Mouse (Mus musculus) CD4-positive, CD25-positive, alpha-beta regulatory T cell, adult 2 months (primary cell): ENCODE data around the gene Kdm6b.

Experiments
- DNase-seq: peaks from one replicate; pipeline ENCODE4 v3.0.0-alpha.2; 2012; ENCODE audit warnings: low read depth, low spot score

The Kdm6b gene

DNA sequence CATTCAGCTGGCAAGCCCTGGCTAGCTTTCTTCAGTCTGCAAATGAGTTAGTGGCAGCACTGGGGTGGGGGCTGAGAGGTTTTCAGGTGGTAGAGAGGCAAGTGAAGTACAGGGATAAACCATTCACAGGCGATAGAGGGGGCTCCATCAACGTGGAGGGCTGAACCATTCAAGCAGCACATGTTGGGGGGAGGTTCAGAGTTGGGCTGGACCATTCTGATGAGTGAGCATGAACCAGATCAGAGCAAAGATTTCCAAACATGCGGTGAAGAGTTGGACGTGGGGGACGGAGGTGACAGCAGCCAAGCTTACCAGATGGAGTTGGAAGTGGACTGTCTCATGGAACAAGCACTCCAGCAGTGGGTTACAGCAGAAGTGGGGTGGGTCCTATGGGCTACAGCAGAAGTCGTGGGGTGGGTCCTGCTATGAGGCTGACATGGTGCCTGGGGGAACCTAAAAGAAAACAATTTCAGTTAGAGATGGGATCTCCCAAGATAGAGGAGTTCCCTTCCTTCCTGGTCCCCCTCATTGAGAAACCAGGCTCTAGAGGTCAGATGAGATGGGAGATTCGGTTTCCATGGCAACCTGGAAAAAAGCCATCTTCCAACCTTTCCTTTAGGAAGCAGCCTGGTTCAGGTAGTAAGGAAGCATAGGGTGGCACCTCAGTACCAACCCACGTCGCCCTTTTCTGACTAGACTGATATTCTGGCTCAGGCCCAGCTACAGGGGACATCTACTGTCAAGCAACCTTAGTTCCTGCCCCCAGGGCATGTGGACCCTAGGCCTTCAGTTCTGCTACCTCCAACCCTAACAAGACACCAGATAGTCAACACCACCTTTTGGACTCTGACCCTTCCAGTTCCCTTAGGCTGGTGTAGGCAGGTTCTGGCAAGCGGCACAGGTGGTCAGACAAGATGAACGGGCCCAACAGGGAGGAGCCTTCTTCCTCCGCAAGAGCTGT, at the start of gene Kdm6b:
Gene Kdm6b (minus strand): TSS at position 455 of the 961 bp plus-strand sequence.
- DNase-seq, result peak; percentile 41

DNA sequence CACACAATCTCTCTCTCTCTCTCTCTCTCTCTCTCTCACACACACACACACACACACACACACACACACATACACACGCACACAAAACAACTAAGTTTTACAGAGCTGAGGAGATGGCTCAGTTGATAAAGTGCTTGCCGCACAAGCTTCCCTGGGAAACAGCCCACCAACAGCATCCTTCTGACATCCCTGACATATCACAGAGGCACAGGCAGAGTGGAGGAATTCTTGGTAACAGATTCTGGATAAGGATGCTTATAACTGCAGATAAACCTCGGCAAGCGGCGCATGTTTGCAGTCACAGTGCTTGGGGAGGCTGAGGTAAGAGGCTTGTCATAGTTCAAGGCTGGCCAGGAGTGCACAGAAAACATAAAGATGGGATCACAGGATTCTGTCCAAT, 48.1 kb upstream of the Kdm6b start:
- DNase-seq, result no peak

DNA sequence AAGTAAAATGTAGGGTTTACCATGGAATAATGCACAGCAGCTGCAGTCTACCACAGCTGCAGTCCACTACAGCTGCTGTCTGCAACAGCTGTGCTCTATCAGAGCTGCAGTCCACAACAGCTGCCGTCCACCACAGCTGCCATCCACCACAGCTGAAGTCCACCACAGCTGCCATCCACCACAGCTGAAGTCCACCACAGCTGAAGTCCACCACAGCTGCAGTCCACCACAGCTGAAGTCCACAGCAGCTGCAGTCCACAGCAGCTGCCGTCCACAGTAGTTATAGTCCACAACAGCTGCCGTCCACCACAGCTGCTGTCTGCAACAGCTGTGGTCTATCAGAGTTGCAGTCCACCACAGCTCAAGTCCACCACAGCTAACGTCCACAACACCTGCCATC, 46.4 kb upstream of the Kdm6b start:
- DNase-seq, result no peak

DNA sequence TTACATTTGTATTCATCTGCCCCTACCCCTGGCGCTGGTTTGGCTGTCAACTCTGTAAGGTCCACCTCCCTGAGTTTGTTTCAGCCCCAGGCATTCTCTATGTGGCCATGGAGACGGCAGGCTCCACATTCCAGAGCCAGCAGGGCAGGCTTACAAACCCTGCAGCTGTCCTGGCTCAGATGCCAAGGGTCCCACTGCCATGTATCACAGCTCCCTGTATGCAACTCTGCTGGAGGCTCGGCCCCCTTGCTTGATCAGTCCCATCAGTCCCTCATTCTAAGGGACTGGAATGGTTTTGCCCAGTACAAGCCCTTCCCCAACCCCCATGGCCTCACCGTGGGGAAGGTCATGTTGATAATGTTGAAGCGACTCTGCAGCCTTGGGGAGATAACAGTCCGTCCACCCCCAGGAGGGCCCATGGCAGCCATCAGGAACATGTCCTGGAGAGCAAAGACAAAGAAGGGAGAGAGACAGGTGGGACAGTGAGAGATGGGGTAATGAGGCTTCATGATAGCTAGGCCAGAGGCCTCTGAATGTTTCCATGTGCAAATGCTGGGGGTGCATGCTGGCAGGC, 43.6 kb upstream of the Kdm6b start:
- DNase-seq, result no peak

DNA sequence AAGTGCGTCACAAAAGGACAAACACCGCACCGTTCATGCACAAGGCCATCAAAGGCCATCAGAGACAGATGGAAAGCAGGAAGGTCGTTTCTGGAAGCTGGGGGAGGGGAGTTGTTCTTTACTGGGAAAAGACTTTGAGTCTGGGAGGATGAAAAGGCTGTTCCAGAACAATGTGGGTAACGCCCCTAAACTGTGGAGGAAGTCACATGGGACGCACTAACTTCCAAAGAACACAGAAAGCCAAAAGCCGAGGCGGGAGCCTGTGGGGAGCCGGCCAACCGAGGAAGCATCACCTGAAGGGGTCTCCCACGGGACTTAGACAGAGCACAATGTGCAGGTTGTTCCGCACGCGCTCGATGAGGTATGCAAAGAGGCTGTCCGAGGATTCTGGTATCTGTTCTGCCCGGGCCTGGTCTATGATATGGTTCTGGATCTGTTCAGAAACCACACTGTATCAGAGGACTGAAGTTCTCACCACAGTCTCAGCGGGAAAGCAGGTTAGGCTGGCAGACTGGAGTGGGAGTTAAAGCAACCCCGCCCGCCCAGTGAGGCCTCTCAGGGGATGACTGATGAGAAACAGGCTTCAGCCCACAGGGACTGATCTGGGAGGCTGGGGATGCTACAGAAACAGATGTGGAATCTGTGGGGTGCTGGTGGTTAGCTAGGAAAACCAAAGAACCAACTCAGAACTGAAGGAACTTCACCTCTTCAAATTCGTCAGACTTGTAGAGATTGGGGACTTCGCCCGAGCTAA, 38.8 kb upstream of the Kdm6b start:
- no peak for DNase-seq

DNA sequence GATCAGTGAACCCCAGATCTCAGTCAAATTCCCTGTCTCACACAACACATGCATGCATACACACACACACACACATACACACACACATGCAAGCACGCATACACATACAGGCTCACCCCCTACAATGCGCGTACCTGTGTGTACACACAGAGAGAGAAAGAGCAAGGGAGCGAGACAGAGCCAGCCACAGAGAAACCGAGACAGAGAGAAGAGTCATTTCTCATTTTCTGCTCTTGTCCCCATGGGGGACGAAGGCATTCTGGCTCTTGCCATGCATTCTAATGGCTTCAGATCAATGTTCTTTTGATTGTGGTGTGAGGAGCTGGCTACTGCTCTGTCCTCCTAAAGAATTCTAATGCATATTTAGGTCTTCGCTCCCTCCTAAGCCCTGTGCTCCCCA, 33.8 kb upstream of the Kdm6b start:
- no peak for DNase-seq

DNA sequence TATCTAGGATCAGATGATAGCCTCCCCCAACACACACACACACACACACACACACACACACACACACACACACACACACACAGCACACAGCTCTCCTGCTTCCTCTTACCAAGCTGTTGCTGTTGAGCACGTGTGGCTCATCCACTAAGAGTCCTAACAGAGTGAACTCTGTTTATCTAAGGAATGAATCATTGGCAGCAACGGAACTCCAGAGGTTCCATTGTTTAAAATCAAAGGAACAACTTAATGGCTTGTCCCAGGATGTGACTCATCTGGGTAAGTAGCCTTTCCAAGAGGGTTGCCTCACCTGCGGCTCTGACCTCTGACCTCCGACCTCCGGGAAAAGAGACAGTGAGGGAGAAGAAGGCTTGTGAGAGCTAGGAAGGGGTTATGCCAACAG, 29.9 kb upstream of the Kdm6b start:
- no peak for DNase-seq

DNA sequence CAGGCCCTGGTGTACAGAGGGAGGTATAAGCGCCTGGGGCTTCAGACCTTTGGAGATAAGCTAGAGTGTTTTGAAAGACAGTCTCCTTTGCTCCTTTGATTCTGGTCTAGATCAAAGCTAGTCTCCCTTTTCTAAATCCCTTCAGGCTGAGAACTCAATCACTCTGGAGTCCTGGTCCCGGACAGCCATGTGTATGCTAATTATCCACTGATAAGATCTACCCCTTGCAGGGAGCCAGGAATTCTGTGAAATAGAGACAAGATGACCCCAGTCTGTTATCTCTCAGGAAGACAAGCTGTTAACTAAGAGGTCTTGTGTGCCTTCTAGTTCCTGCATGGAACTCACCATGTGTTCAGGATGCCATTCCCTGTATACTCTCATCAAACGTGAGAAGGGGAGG, 23.8 kb upstream of the Kdm6b start:
- no peak for DNase-seq

DNA sequence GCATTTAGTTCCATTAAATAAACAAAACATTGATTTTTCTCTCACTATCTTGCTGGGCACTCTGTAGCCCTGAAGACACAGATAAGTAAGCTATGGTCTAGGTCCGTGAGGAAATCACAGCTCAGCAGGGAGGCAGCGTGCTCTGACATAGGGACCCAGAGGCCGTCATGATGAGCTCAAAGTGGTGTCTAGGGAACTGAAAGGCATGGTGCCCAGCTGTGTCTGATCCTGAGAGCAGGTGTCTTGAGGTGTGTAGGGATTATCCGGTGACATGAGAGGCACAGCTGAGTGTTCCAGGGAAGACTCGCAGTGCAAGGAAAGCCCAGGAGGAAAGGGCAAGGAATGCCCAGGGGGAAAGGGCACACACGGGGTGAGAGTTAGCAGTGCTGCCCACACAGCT, 19.7 kb upstream of the Kdm6b start:
- no peak for DNase-seq

DNA sequence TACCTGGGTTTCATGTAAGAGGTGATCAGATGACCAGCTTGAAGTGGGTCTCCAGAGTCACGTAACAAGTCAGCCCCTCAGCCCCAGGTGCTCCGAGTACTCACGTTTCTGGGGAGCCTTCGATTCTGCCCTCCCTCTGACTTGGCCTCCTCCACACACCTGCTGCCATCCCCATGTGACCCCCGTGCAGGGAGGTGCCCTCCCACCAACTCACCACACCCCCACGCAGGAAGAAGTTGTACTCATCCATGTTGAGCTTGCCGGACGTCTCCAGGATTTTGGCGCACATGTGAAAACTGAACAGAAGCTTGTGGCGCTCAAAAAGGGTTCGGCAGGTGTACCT, 19.1 kb upstream of the Kdm6b start:
- no peak for DNase-seq

DNA sequence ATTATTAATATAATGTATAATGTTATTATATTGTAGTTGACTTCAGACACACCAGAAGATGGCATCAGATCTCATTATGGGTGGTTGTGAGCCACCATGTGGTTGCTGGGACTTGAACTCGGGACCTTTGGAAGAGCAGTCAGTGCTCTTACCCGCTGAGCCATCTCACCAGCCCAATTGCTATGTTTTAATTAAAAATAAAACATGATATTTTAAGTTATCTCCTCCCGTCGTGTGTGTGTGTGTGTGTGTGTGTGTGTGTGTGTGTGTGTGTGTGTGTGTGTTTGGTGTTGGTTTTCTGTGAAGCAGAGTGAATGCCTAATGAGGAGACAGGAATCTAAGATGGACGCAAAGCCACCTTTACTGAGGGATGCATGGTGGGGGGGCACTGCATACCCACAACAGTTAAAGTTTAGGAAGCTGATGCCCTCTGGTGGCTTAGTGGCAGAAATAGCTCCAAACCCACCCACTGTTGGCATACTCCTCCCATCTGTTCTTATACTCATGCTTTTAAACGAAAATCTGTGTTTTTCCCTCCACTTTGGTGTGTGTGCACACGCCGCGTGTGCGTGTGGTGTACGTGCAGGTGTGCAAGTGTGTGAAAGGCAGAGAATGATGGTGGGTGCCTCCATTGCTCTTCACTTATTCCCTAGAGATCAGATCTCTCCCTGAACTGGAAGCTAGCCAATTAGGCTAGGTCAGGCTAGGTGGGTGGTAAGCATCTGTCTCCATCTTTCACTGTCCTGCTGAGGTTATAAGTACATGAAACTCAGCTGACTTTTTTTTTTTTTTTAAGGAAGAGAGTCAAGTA, 18.6 kb upstream of the Kdm6b start:
- DNase-seq, result peak; percentile 89

DNA sequence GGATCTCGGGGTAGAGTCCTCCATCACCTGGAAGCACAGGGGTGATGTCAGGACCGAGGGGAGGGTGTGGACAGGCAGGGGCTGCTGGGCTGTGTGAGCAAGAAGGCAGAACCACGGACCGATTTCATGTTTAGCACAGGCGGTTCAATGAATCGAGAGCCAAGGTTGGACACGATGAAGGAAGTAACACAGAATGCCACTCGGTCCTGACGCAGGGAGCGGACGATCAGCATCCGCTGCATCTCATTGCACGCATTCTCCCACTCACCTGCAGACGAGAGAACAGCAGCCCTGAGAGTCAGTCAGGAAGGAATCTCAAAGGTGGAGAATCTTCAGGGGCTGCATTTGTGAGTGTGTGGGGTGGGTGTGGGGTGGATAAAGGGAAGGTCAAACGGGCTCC, 17.2 kb upstream of the Kdm6b start:
- no peak for DNase-seq

DNA sequence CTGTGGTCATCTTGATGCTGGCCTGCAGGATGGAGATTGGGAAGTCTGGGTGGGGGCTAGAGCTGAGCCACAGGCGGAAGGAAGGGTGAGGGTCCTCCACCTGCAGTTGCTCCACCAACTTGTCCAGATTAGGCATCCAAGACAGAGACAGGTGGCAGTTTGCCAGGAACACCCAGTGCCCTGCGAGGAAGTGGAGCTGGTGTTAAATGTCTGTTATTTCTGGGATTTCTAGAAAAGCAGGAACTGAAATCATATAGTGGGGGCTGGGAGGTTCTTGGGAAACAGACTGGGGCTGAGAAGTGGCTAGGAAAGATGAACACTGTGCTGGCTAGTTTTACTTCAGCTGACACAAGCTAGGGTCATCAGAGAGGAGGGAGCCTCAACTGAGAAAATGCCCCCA, 15.8 kb upstream of the Kdm6b start:
- DNase-seq, result no peak

DNA sequence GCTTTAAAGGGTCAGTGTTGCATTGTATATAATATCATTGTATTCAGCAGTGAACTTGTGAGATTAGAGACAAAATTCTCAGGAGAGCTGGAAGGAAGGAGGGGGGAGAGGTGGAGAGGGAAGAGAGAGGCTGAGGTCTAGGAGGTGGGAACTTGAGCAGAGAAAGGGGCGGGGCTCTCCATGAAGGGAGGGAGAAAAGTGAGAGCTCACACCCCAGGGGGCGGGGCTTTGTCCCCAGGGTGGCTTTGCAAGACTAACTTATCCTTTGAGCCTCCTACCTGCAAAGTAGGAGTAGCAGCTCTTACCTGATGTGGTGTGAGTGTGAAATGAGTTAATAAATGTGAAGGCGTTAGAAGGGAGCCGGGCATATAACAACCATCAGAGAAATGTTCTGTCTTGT, 15.3 kb upstream of the Kdm6b start:
- peak; percentile 55 for DNase-seq

DNA sequence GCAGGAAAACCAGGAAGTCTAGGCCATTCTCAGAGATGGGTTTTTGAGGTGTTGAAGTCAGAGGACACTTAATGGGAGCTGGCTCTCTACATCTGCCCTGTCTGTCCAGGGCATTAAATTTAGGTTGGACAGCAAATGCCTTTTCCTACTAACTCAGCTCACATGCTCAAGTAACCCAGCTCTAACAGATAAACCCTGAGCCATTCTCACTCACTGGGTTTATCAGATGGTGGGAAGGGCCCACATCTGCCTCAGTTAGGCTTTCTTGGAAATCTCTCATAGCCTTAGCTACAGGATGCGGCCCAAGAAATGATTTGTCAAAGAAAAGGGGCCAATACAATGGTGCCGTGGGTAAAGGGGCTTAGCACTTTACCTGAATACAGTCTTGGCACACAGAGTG, 12.8 kb upstream of the Kdm6b start:
- DNase-seq, result no peak

DNA sequence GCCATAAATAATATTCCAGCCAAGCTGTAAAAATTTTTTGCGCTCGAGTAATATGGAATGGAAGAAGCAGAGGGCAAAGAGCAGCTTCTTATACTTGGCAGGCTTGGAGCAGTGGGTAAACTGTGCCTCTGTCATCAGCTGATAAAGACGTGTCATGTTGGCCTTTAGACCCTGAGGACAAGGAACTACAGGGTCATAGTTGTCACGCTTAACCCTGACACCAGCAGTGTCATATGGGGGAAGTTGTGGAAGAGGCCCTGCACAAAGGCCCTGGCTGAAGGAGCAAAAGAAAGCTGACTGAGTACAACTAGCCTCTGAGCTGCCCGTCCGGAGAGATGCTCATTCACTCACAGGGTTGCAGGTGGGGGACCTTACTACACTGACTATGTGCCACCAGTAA, 10.4 kb upstream of the Kdm6b start:
- DNase-seq, result no peak

DNA sequence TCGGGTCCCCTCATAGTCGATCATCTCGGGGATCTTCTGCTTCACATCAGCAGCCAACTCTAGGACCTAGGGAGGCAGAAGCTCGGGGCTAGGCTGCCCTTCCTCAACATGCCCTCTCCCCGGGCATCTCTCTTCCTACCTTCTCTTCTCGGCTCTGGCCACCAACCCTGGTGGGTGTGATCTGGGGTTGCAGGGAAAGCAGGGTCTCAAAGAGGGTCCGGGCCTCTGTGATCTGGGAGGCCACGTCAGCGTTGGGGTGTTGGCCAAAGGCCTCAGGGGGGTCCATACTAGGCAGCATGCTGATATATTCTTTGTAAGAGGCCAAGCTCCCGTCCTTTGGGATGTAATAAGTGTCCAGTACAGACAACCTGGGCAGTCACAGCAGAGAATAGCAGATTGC, 9.4 kb upstream of the Kdm6b start:
- no peak for DNase-seq

DNA sequence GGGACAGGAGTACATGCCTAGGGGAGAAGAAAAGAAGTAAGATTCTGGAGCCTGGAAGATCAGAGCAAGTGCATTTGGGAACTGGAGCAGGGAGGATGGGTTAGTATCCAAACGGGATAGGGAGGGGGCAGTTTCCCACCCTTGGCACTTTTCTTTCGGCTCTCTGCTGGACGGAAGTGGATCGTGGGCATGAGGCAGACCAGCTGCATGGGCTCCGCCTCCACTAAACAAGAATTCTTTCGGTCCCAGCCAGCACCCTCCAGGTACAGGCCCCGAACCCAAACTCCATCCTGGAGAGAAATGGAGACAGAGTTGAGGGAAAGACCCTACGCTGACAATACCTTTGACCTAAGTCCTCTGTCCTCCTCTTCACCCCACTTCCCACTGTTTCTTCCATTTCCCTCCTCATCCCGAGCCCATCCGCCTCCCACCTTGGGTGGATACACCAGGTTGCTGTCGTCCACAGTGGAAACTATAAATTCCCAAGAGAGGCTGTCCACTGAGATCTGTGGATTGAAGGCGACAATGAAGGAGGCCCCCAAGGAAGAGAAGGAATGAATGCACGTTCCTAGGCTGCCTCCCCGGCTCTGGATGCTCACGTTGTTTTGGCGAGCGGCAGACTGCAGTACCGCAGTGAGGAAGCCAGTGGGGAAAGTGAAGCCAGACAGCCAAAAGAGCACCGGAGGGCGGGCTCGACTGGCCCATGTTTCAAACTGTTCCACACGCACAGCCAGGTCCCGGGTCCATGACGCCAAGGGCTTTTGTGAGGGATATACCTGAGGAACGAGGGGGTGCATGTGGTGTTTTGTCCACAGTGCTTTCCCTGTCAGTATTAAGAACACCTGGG, 7.9 kb upstream of the Kdm6b start:
- DNase-seq, result no peak

DNA sequence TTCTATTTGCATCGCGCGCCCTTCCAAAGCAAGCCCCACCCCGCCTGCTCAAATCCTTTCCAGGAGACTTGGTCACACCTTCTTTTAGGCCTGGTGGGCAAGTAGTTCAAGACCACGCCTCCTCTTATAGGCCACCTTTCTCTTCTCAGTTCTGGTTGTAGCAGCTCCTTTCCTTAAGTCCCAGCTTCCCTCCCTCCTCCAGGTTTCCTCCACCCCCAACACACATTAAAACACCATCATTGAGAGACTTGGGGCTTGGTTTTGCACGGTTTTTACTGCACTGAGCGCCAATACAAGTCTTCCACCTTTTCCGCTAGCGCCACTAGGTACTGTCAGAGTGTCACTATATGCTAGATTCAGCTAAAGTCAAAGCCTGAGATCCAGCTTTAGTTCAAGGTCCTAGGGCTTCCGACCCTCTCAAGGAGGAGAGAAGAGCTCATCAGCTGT, 7.1 kb upstream of the Kdm6b start:
- no peak for DNase-seq

DNA sequence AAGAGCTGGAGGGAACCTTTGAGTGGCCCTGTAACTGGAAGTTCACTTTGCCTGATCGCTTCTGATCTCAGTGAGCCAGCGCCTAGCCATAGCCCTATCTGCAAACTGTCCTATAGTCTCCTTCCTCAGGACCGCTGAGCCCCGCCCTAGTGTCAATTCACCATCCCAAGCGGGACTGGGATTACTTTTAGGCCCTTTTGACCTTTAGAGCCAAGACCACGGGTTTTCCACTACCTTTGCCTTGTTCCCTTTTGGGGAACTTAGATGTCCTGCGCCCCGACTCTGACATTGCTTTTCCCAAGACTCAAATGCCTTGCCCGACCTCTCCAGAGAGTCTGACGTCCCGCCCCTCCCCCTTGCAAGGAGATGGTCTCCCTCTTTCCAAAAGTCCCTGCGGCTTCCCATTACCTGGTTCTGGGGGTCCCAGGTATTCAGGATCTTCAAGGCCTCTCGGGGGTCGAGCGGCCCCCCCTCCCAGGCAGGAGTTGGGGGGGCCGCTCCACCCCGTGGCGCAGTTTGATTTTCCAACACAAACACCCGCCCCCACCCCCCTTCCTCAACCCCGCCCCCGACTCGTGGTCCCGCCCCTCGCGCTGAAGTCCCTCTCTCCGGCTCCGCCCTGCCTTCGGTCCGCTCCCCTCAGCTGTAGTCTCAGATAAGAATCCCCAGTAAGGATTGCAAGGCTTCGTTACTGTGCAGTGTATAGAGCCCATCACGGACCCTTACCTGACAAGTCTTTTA, 6.5 kb upstream of the Kdm6b start:
- DNase-seq, result peak; percentile 76
